Mouse (Mus musculus) limb, embryonic 10.5 days (tissue): ENCODE data around the gene Enpp5. TPM values are rescaled to one million over a fixed set of nuclear protein-coding genes. Genes with fewer than 3 reads are reported as not detected.

Source experiments
- DNase-seq: peaks from one replicate; pipeline ENCODE4 v3.0.0-alpha.2; 2017; ENCODE audit warnings: low spot score
- H3K27ac ChIP-seq: fragments of 300-500 bp; sonication (generic); 2 replicates; pipeline ENCODE4 v1.5.1; 2016; ENCODE audit warnings: mild to moderate bottlenecking
- H3K27me3 ChIP-seq: fragments of 300-500 bp; sonication (generic); 2 replicates; pipeline ENCODE4 v1.6.1; 2016; ENCODE audit warnings: low read depth, mild to moderate bottlenecking; ENCODE audit not compliant: poor library complexity, severe bottlenecking
- H3K36me3 ChIP-seq: fragments of 300-500 bp; sonication (generic); 2 replicates; pipeline ENCODE4 v1.6.1; 2016; ENCODE audit warnings: mild to moderate bottlenecking, moderate library complexity
- H3K4me1 ChIP-seq: fragments of 300-500 bp; sonication (generic); 2 replicates; pipeline ENCODE4 v1.6.1; 2016
- H3K4me3 ChIP-seq: fragments of 300-500 bp; sonication (generic); 2 replicates; pipeline ENCODE4 v1.5.1; 2016; ENCODE audit warnings: mild to moderate bottlenecking, moderate library complexity
- H3K9me3 ChIP-seq: fragments of 300-500 bp; sonication (generic); replicated peaks from 2 replicates; pipeline ENCODE4 v1.6.1; 2016; ENCODE audit warnings: mild to moderate bottlenecking
- WGBS: fragments of 180-500 bp; shearing (Covaris S2); methylation state at CpG from one replicate; pipeline ENCODE4 v1.1.7; 2016; 5-methylcytosine and 5-hydroxymethylcytosine counted together
- polyA plus RNA-seq: library from polyadenylated mRNA; unstranded; fragments of >200 nt; fragmentation: Nextera tagmentation; extraction: Ambion mirVana; gene quantifications from 2 replicates; pipeline ENCODE4 v1.2.1, GENCODE M21; 2016

Enpp5 gene
- polyA plus RNA-seq, 1 experiment from 2014 or later: 7.9 TPM

DNA sequence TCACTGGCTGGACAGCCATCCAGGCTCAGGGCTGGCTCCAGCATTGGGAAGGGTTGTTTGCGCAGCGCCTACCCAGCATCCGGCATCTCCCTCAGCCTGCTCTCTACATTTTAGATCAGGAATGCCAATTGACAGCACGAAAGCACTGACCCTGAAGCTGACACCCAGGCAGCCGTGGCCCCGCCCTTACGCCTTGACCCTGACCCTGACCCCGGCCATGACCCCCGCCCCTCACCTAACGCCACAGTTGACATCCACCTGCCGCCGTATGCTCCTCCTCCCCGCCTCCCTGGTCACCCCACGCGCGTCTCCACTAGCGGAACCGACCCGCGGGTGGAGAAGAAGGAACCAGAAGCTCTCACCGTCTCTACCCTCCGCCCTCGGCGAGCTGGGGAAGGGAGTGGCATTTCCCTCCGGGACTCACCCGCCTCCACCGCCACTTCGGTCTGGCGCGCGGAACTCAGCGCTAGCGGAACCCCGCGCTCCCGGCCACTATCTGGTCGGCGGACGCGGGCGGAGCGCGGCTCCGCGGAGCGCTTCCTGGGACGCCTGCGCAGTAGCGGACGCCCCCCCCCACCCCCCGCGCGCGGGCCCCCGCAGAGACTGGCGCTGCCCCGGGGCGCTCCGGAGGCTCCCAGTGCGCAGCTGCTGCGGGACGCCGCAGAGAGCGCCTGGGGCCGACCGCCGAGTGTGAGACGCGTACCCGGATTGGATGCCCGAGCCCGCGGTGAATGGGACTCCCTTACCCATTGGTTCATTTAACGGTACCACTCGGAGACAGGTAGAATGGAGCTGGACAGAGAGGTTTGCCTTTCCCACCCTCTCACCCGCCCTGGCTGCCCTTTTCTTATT lies 26.9 kb downstream of the Enpp5 start, which contains the start of gene Enpp4:
TSS of gene Enpp4 (minus strand) at position 523 of the 852 bp plus-strand sequence.
- Histone ChIP-seq H3K27me3 (peaks cover 37% of the 10 kb centered on the region), H3K36me3 (no peaks in the 10 kb centered on the region), H3K4me3 (peak within 1 kb of the TSS; percentile 68), H3K27ac (peak within 1 kb of the TSS; percentile 71), H3K9me3 (no peaks in the 10 kb centered on the region), H3K4me1 (peaks cover 18% of the 10 kb centered on the region)
- WGBS: under 1% methylated on average over 75 of the region's 76 CpGs
- DNase-seq: peak; percentile 83

DNA sequence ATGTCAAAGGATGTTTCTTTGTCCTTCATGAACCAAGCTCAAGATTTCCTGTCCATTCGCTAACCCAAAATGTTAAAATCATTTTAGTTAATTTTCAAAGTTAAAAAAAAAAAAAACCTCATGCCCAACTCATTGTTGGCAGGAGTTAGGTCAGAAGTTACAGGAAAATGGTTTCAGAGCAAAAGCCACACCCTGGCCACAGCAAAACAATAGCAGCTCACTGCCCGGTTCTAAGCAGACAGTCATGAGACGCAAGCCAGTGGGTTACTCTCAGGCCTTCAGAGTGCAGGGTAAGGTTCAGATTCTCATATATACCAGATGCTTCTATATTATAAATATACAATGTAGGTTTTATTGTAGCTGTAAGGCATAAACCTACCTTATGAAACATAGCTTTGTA lies 29.7 kb downstream of the Enpp5 start:
- Histone ChIP-seq H3K4me3 (no peak overlapping the region), H3K27ac (no peak overlapping the region)
- WGBS: 86% methylated on average over 3 of the region's 3 CpGs

DNA sequence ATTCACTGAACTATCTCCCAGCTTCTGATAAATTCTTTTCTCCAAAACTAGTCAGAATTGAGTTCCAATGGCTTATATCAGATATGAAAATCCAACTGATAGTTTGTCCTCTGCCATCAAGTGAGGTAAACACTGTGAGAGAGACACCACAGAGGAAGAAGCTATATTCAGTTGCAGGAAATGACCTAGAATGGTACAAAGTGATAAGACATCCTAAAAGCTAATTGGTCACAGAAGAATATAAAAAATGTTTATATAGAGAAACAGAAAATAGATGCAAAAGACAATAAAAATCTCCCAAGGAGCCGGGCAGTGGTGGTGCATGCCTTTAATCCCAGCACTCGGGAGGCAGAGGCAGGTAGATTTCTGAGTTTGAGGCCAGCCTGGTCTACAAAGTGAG lies 38.0 kb downstream of the Enpp5 start:
- H3K4me3 ChIP-seq: no peak overlapping the region
- H3K4me1 ChIP-seq: peaks cover 13% of the 10 kb centered on the region
- no peaks in the 10 kb centered on the region for H3K9me3 ChIP-seq
- WGBS: 87% methylated on average over 2 of the region's 2 CpGs
- DNase-seq: no peak
- no peak overlapping the region for H3K27ac ChIP-seq
- no peaks in the 10 kb centered on the region for H3K36me3 ChIP-seq
- H3K27me3 ChIP-seq: no peaks in the 10 kb centered on the region

More for the DNA sequence above, 29.7 kb downstream of the Enpp5 start:
- Histone ChIP-seq H3K9me3 (no peaks in the 10 kb centered on the region), H3K27me3 (peaks cover 31% of the 10 kb centered on the region), H3K4me1 (peaks cover 11% of the 10 kb centered on the region), H3K36me3 (no peaks in the 10 kb centered on the region)
- no peak for DNase-seq

DNA sequence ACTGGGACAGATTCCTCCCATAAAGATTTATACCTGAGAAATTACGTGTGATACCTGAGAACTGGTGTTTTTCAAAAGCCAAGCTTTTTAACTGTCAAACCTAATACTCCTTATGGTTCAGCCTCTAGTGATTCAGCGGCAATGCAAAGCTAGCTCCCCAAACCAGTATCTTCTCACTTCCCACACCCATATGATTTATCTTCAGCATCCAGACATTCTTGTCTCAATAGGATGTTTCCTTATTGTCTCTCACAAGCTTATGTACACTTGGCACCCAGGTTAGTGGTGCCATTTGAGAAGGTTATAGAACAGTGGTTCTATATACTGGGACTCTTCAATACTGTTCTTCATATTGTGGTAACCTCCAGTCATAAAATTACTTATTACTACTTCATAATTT lies 39.1 kb downstream of the Enpp5 start:
- Histone ChIP-seq H3K27ac (no peak overlapping the region), H3K27me3 (no peaks in the 10 kb centered on the region), H3K9me3 (no peaks in the 10 kb centered on the region), H3K4me1 (peaks cover 19% of the 10 kb centered on the region), H3K4me3 (no peak overlapping the region), H3K36me3 (no peaks in the 10 kb centered on the region)
- DNase-seq: no peak
- WGBS: 75% methylated on average over 2 of the region's 2 CpGs

DNA sequence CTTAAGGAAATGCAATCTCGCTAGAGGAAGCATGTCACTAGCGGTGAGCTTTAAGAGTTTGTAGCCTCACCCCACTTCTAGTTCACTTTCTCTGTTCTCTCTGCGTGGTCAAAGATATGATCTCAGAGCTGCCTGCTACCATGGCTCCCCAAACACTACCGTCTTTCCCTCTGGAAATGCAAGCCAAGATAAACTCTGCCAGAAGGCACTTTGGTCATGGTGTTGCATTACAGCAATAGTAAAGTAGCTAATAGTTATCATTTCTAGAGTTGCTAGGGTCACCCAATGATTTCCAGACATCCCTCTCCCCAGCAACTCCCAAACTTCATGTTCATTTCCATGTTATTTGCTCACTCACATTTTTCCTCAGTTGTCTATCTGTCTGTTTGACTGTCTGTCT lies 39.6 kb downstream of the Enpp5 start:
- Histone ChIP-seq H3K9me3 (no peaks in the 10 kb centered on the region), H3K4me3 (no peak overlapping the region), H3K27ac (no peak overlapping the region), H3K4me1 (peaks cover 19% of the 10 kb centered on the region), H3K27me3 (no peaks in the 10 kb centered on the region), H3K36me3 (no peaks in the 10 kb centered on the region)
- 82% methylated on average over 4 of the region's 4 CpGs for WGBS
- no peak for DNase-seq

DNA sequence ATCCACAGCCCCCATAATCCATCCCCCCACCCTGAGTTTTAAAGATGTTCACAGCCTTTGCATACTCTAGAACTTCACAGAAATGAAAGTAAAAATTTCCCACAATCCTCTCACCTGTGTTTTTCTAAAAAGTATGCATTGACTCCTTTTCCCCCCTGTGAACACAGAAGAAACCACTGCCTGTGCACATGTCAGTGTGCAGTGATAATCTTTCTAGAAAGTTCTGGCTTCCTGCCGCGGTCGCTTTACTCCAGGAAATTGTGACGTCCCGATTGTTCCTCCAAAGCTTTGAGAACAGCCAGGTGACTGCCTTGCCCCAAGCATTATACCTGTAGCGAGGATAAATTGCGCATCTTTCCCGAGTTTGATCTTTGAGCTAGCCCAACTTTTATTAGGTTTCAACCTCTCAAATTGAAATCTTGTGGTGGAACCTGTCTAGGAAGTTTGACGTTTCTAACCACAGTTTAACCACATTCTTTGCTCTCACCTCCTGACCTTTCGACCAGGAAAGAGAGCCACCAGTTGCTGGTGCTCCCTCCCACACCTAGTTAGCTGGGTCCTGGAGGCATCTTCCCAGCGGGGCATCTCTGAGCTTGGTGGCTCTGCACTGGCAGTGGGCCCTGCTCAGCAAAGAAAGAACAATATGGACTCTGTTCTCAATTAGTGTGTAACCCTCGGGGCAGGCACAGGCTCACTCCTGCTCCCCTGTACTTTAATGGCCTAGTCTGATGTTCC lies 42.9 kb downstream of the Enpp5 start:
- H3K36me3 ChIP-seq: no peaks in the 10 kb centered on the region
- H3K4me3 ChIP-seq: no peak overlapping the region
- no peaks in the 10 kb centered on the region for H3K9me3 ChIP-seq
- H3K27me3 ChIP-seq: no peaks in the 10 kb centered on the region
- H3K27ac ChIP-seq: peak overlapping the region; percentile 53
- 60% methylated on average over 12 of the region's 12 CpGs for WGBS
- peaks cover 19% of the 10 kb centered on the region for H3K4me1 ChIP-seq
- DNase-seq: peak; percentile 48

DNA sequence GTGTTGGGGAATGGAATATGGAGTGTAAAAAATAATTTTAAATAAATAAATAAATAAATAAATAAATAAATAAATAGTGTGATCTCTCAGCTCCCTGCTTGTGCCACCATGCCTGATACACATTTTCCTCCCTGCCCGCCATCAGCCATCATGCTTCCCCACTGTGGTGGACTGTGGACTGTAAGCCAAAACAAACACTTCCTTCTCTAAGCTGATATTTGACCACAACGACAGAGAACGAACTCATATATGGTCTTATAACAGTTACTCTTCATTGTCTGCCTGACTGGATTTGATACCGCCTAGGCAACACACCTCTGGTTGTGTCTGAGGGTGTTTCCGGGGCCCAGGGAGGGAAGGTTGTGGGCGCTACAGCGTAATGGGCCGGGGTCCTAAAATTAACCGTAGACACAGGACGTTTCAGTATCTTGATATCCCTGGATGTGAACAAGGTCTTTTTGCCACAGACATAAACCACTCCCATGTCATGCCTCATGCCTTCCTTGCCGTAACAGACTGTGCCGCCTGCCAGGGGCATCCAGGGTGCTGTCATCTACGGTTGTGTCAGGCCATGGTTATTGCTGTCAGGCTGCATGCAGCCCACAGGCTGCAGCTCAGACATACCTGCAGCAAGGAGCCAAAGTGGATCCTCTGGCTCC lies 50.6 kb downstream of the Enpp5 start:
- WGBS: 93% methylated on average over 13 of the region's 13 CpGs
- no peaks in the 10 kb centered on the region for H3K27me3 ChIP-seq
- no peak overlapping the region for H3K27ac ChIP-seq
- no peaks in the 10 kb centered on the region for H3K4me1 ChIP-seq
- H3K4me3 ChIP-seq: no peak overlapping the region
- H3K36me3 ChIP-seq: no peaks in the 10 kb centered on the region
- no peak for DNase-seq
- no peaks in the 10 kb centered on the region for H3K9me3 ChIP-seq

DNA sequence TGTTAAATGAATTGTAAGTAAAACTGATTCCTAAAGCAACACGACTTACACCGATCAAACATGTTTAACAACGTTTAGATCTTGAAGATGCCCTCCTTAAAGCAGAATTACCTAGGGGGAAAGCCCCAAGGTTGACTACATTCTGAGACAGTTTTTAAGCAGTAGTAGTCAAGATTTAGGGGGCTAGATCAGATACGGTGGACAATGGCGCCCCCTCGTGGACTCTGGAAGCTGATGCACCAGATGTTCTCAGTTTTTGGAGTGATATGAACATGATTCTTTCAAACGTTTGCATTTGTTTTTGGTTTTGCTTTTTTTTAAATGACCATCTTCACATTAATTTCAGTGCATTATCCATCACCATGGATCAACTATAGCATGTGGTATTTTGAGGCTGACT lies 51.8 kb downstream of the Enpp5 start:
- no peak overlapping the region for H3K27ac ChIP-seq
- H3K4me3 ChIP-seq: no peak overlapping the region
- no peaks in the 10 kb centered on the region for H3K9me3 ChIP-seq
- no peaks in the 10 kb centered on the region for H3K36me3 ChIP-seq
- DNase-seq: peak; percentile 84
- H3K27me3 ChIP-seq: no peaks in the 10 kb centered on the region
- WGBS: 12% methylated on average over 7 of the region's 7 CpGs
- H3K4me1 ChIP-seq: no peaks in the 10 kb centered on the region

DNA sequence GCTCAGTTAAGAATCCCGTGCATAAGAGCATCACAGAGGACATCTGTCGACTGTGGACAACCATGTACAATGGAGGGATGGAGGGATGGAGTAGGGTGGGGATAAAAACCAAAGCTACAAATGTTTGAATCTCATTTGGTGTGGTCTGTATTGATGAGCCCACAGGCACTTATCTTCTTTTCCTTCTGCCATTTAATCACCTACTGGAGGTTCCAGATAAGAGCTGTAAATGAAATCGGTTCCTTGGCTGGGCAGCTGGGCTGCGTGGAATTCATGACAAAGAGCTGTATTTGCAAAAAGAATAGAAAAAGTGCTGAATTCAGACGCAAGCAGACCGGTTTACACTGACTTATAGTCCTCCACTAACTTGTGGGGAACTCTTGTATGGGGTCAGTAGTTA lies 55.5 kb downstream of the Enpp5 start:
- 75% methylated on average over 6 of the region's 6 CpGs for WGBS
- Histone ChIP-seq H3K9me3 (no peaks in the 10 kb centered on the region), H3K4me3 (no peak overlapping the region), H3K36me3 (no peaks in the 10 kb centered on the region), H3K27me3 (no peaks in the 10 kb centered on the region), H3K4me1 (no peaks in the 10 kb centered on the region), H3K27ac (no peak overlapping the region)
- no peak for DNase-seq

DNA sequence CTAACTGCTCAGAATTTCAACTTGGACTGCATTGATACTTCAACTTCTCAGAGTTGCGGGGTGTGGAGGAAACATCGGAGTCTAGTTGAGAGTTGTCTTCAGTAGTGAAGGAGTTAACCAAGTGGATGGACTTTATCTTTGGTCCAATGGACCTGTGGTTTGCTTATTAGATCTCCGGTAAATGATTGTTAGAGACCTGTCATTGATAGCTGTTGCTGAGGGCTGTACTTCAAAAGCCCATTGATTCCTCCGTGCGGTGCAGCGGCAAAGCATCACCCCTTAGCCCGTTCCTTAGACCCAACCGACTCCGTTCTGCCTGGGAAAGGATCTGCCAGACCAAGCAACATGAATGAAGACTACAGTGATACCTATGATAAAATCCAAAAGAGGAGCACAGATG lies 55.9 kb downstream of the Enpp5 start:
- Histone ChIP-seq H3K9me3 (no peaks in the 10 kb centered on the region), H3K36me3 (no peaks in the 10 kb centered on the region), H3K4me3 (no peak overlapping the region), H3K4me1 (no peaks in the 10 kb centered on the region), H3K27me3 (no peaks in the 10 kb centered on the region), H3K27ac (no peak overlapping the region)
- 90% methylated on average over 9 of the region's 9 CpGs for WGBS
- DNase-seq: no peak

DNA sequence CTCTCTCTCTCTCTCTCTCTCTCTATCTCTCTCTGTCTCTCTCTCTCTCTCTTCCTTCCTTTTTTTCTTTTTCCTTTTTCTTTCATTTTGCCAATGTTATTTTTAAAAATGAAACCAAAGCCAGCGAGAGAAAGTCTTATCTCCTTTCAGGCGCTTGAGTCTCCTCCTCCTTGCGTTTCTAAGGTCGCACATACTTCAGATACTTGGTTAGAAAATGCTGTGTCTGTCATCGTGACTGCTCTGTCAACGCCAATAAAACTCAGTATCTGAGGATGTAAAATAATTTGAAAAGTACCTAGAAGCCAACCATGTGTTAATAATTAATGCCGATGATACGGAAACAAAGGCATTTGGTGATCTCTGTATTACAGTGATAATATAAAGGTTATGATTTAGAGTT lies 57.4 kb downstream of the Enpp5 start:
- Histone ChIP-seq H3K4me3 (no peak overlapping the region), H3K27me3 (no peaks in the 10 kb centered on the region), H3K27ac (no peak overlapping the region), H3K9me3 (no peaks in the 10 kb centered on the region), H3K36me3 (no peaks in the 10 kb centered on the region), H3K4me1 (no peaks in the 10 kb centered on the region)
- DNase-seq: no peak
- 85% methylated on average over 8 of the region's 8 CpGs for WGBS
